Mouse (Mus musculus): ENCODE data around the gene 4930556J24Rik.

Gene 4930556J24Rik

GRCm38 (mm10) chr11:3982275-3983209 is 6.0 kb upstream of the 4930556J24Rik start:
- no peak for TF ChIP-seq GATA4 (IDR thresholded peaks at IDR 0.05; ENCODE audit: insufficient replicate concordance, low read length)

DNA sequence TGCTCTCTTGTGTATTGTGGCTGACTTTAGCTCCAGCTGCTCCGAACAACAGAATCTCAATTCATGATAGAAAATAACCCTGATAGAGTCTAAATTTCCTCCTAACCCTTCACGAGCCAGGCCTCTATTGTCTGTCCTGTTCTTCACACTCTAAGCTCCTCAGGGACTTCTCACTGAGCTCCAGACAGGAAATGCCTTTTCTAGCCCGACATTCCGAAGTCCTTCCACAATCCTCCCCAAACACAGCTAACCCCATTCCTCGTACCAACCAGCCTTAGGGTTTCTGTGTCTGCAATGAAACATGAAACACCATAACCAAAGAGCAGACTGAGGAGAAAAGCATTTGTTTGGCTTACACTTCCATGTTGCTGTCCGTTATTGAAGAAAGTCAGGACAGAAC is 5.0 kb upstream of the 4930556J24Rik start:
- TF ChIP-seq GATA4 (IDR thresholded peaks at IDR 0.05; ENCODE audit: insufficient replicate concordance, low read length): no peak

- no peak for TF ChIP-seq GATA4 (IDR thresholded peaks at IDR 0.05; ENCODE audit: insufficient replicate concordance, low read length)
These were observed 1.8 kb upstream of the 4930556J24Rik start for GRCm38 (mm10) chr11:3978421-3978820.

GRCm38 (mm10) chr11:3974311-3974710 is 2.3 kb downstream of the 4930556J24Rik start:
- no peak for TF ChIP-seq GATA4 (IDR thresholded peaks at IDR 0.05; ENCODE audit: insufficient replicate concordance, low read length)

- TF ChIP-seq GATA4 (IDR thresholded peaks at IDR 0.05; ENCODE audit: insufficient replicate concordance, low read length): no peak
These were observed 3.5 kb downstream of the 4930556J24Rik start for GRCm38 (mm10) chr11:3973081-3973480.

GRCm38 (mm10) chr11:3970361-3970760 is 6.2 kb downstream of the 4930556J24Rik start:
- no peak for TF ChIP-seq GATA4 (IDR thresholded peaks at IDR 0.05; ENCODE audit: insufficient replicate concordance, low read length)

- no peak for TF ChIP-seq GATA4 (IDR thresholded peaks at IDR 0.05; ENCODE audit: insufficient replicate concordance, low read length)
These were observed 6.7 kb downstream of the 4930556J24Rik start for GRCm38 (mm10) chr11:3969837-3970236.

GRCm38 (mm10) chr11:3964416-3965172 is 12.0 kb downstream of the 4930556J24Rik start:
- no peak for TF ChIP-seq GATA4 (IDR thresholded peaks at IDR 0.05; ENCODE audit: insufficient replicate concordance, low read length)

DNA sequence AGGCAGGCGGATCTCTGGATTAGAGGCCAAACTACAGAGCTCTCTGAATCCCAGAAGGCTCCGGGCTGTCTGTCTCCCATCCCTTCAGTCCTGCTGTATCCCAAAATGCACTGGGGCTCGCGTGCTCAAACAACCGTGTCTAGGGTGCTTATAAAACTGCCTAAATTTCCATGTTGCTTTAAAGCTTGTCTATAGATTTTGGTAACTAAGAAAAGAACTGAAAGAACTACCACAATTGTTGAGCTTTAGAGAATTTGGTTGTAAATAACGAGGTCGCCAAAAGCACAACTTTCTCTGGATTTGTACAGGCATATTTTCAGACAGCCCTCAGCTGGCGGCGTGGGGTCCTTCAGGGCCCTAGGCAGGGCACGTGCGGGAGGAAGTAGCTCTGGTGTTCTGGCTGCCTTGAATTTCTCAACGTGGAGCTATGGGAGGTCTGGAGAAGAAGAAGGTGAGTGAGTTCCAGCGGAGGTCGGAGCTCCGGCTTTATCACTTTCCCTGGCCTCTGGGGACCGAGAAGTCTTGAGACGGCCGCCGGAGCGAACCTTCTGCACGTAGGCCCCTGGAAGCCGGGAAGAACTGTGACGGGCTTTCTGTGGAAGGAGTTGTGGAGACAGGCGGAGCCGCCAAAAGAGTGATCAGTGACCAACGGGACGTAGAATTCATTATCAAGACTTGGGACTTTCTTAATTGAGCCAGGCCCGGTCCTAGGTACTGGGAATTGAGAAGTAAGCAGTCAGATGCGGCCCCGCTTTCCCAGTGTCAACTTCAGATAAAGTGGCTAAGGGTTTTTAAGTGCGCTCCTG is 12.8 kb downstream of the 4930556J24Rik start, which contains the start of gene Pes1:
TSS of gene Pes1 (plus strand) at position 366 of the 806 bp plus-strand sequence.
- TF ChIP-seq GATA4 (IDR thresholded peaks at IDR 0.05; ENCODE audit: insufficient replicate concordance, low read length): no peak

DNA sequence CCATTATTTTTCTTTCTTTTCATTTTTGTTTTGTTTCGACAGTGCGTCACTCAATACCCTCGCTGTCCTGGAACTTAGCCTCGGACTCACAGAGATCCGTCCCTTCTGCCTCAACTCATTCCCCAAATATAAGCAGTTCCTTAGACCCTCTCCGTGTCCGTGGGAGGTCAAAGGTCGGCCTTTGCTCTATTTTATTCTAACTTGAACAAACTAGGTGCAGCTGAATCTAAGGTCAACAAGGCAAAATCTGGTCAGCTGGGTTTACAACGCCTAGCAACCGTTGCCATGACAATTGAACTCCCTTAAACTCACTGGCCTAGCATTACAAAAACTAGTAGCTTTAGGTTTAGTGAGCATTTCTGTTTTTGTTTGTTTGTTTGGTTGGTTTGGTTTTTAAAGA is 13.4 kb downstream of the 4930556J24Rik start:
- no peak for TF ChIP-seq GATA4 (IDR thresholded peaks at IDR 0.05; ENCODE audit: insufficient replicate concordance, low read length)

GRCm38 (mm10) chr11:3961761-3962160 is 14.8 kb downstream of the 4930556J24Rik start:
- TF ChIP-seq GATA4 (IDR thresholded peaks at IDR 0.05; ENCODE audit: insufficient replicate concordance, low read length): no peak

DNA sequence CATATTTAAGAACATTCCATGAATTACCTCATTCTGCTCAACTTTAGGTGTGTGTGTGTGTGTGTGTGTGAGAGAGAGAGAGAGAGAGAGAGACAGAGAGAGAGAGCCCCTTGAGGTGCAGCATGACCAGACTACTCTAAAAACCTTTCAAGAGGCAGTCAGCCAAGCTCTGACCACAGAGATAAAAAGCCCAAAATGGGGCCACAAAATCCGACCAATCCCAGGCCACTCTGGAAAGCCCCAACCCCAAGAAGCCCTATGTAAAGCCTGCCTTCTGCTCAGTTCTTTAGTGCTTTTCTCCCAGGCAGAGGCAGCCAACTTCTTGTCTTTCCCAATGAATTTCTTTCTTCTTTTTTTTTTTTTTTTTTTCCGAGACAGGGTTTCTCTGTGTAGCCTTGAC is 15.7 kb downstream of the 4930556J24Rik start:
- TF ChIP-seq GATA4 (IDR thresholded peaks at IDR 0.05; ENCODE audit: insufficient replicate concordance, low read length): no peak

GRCm38 (mm10) chr11:3946386-3946785 is 30.2 kb downstream of the 4930556J24Rik start:
- TF ChIP-seq GATA4 (IDR thresholded peaks at IDR 0.05; ENCODE audit: insufficient replicate concordance, low read length): no peak

GRCm38 (mm10) chr11:3941371-3941770 is 35.2 kb downstream of the 4930556J24Rik start:
- TF ChIP-seq GATA4 (IDR thresholded peaks at IDR 0.05; ENCODE audit: insufficient replicate concordance, low read length): no peak

- no peak for TF ChIP-seq GATA4 (IDR thresholded peaks at IDR 0.05; ENCODE audit: insufficient replicate concordance, low read length)
These were observed 39.2 kb downstream of the 4930556J24Rik start for GRCm38 (mm10) chr11:3937321-3937874.

Measured in liver, adult (tissue).